Mouse (Mus musculus) neural tube, embryonic 14.5 days (tissue): ENCODE measurements around the gene Cma1. TPM values are rescaled to one million over a fixed set of nuclear protein-coding genes. Genes with fewer than 3 reads are reported as not detected.

Experiments
- ATAC-seq: fragments of 200-750 bp; cut with Nextera tagmentation; 2 replicates; pipeline ENCODE4 v1.8.0; 2017; ENCODE audit warnings: low read depth, mild to moderate bottlenecking, moderate TSS enrichment, moderate library complexity
- H3K27ac ChIP-seq: fragments of 300-500 bp; sonication (generic); 2 replicates; pipeline ENCODE4 v1.5.1; 2014; ENCODE audit warnings: low read depth, mild to moderate bottlenecking, control low read depth, low read length, moderate library complexity, mixed read lengths
- H3K27me3 ChIP-seq: fragments of 300-500 bp; sonication (generic); 2 replicates; pipeline ENCODE4 v1.6.1; 2014; ENCODE audit warnings: low read length; ENCODE audit not compliant: control insufficient read depth, insufficient read depth
- H3K36me3 ChIP-seq: fragments of 300-500 bp; sonication (generic); 2 replicates; pipeline ENCODE4 v1.6.1; 2014; ENCODE audit warnings: low read length, mixed read lengths; ENCODE audit not compliant: control insufficient read depth, insufficient read depth
- H3K4me1 ChIP-seq: fragments of 300-500 bp; sonication (generic); 2 replicates; pipeline ENCODE4 v1.6.1; 2014; ENCODE audit warnings: low read length; ENCODE audit not compliant: control insufficient read depth, insufficient read depth
- H3K4me2 ChIP-seq: fragments of 300-500 bp; sonication (generic); 2 replicates; pipeline ENCODE4 v1.6.1; 2014; ENCODE audit warnings: mild to moderate bottlenecking, low read depth, low read length, control low read depth
- H3K4me3 ChIP-seq: fragments of 300-500 bp; sonication (generic); 2 replicates; pipeline ENCODE4 v1.5.1; 2014; ENCODE audit warnings: low read depth, low read length, control low read depth, mixed read lengths
- H3K9ac ChIP-seq: fragments of 300-500 bp; sonication (generic); replicated peaks from 2 replicates; pipeline ENCODE4 v1.6.1; 2014; ENCODE audit warnings: low read depth, mild to moderate bottlenecking, control low read depth, low read length, mixed read lengths
- H3K9me3 ChIP-seq: fragments of 300-500 bp; sonication (generic); 2 replicates; pipeline ENCODE4 v1.6.1; 2016; ENCODE audit warnings: low read length; ENCODE audit not compliant: control insufficient read depth
- WGBS: fragments of 180-500 bp; shearing (Covaris S2); extraction: QIAGEN DNeasy Blood & Tissue Kit; methylation state at CpG from one replicate; pipeline ENCODE4 v1.1.7; 2014; 5-methylcytosine and 5-hydroxymethylcytosine counted together
- polyA plus RNA-seq: library from polyadenylated mRNA; unstranded; fragments of >200 nt; fragmentation: Nextera tagmentation; extraction: Ambion mirVana; gene quantifications from 2 replicates; pipeline ENCODE4 v1.2.1, GENCODE M21; 2014

Cma1 gene
- polyA plus RNA-seq, 1 experiment from 2014 or later, result not detected

GRCm38 (mm10) chr14:55929263-55929997 lies 15.0 kb downstream of the Cma1 start:
- H3K9ac ChIP-seq, result no peak overlapping the region
- H3K4me1 ChIP-seq, result no peaks in the 10 kb centered on the region
- no peaks in the 10 kb centered on the region for H3K9me3 ChIP-seq
- no peak overlapping the region for H3K4me3 ChIP-seq
- no peaks in the 10 kb centered on the region for H3K36me3 ChIP-seq
- no peak overlapping the region for H3K27ac ChIP-seq
- no peak overlapping the region for H3K4me2 ChIP-seq
- H3K27me3 ChIP-seq, result no peaks in the 10 kb centered on the region
- ATAC-seq, result no peak
- 81% methylated on average over 12 of the region's 12 CpGs for WGBS

- Histone ChIP-seq H3K36me3 (no peaks in the 10 kb centered on the region), H3K27ac (no peak overlapping the region), H3K9me3 (no peaks in the 10 kb centered on the region), H3K4me3 (no peak overlapping the region), H3K9ac (no peak overlapping the region), H3K4me2 (no peak overlapping the region), H3K4me1 (no peaks in the 10 kb centered on the region), H3K27me3 (no peaks in the 10 kb centered on the region)
- 84% methylated on average over 4 of the region's 4 CpGs for WGBS
- ATAC-seq, result no peak
These were observed 17.6 kb downstream of the Cma1 start for GRCm38 (mm10) chr14:55926847-55927246.

GRCm38 (mm10) chr14:55922475-55923232 lies 21.8 kb downstream of the Cma1 start:
- no peak overlapping the region for H3K27ac ChIP-seq
- no peaks in the 10 kb centered on the region for H3K4me1 ChIP-seq
- H3K27me3 ChIP-seq, result no peaks in the 10 kb centered on the region
- no peak overlapping the region for H3K4me2 ChIP-seq
- ATAC-seq, result no peak
- H3K9me3 ChIP-seq, result no peaks in the 10 kb centered on the region
- H3K4me3 ChIP-seq, result no peak overlapping the region
- H3K36me3 ChIP-seq, result no peaks in the 10 kb centered on the region
- no peak overlapping the region for H3K9ac ChIP-seq
- WGBS, result 78% methylated on average over 7 of the region's 7 CpGs

- Histone ChIP-seq H3K4me1 (no peaks in the 10 kb centered on the region), H3K36me3 (no peaks in the 10 kb centered on the region), H3K9ac (no peak overlapping the region; the same call in 1 of the 2 replicates), H3K27me3 (no peaks in the 10 kb centered on the region), H3K27ac (no peak overlapping the region), H3K4me3 (no peak overlapping the region), H3K4me2 (peak overlapping the region; percentile 35; the same call in 1 of the 2 replicates), H3K9me3 (no peaks in the 10 kb centered on the region)
- 42% methylated on average over 14 of the region's 14 CpGs for WGBS
- peak; percentile 91 for ATAC-seq
These were observed 26.0 kb downstream of the Cma1 start for GRCm38 (mm10) chr14:55918240-55919082.

- Histone ChIP-seq H3K36me3 (no peaks in the 10 kb centered on the region), H3K4me2 (no peak overlapping the region), H3K4me1 (no peaks in the 10 kb centered on the region), H3K9me3 (no peaks in the 10 kb centered on the region), H3K4me3 (no peak overlapping the region), H3K9ac (no peak overlapping the region), H3K27me3 (no peaks in the 10 kb centered on the region), H3K27ac (no peak overlapping the region)
- no peak for ATAC-seq
- 56% methylated on average over 4 of the region's 4 CpGs for WGBS
These were observed 31.1 kb downstream of the Cma1 start for GRCm38 (mm10) chr14:55913406-55913805.

DNA sequence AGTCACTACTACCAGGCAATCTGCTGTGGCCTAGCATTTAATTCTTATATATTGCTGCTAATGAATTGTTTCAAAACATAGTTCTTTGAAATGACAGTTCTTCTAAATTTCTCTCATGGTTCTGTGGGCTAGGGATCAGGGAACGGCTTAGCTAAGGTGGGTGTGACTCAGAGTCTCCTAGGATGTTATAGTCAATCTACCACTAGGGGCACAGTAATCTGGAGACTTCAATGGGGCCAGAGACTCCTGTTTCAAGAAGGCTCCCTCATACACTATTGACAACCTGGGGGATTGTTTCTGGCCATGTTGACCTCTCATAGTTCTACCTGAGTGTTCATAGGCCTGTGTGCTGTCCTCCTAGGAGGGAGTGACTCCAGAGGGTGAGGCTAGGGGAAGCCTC lies 39.0 kb downstream of the Cma1 start:
- no peak for ATAC-seq
- H3K9me3 ChIP-seq, result no peaks in the 10 kb centered on the region
- H3K4me2 ChIP-seq, result no peak overlapping the region

DNA sequence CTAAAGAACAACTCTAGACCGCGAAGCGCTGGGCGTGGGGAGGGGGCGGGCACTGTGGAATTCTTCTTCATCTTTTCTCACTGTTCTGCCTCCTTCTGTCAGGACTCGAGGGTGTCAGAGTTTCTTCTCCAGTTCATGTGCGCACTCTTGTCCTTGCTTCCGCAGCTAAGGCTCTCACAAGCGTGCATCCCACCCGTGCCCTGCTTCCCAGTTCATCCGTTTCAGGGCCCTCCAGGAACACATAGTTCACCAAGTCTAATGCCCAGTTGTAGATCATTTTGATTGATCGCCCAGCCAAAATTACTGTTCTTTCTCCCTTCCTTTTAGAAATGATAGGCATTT lies 44.1 kb downstream of the Cma1 start:
- 6% methylated on average over 12 of the region's 12 CpGs for WGBS
- peak overlapping the region; percentile 76 for H3K4me2 ChIP-seq
- H3K27ac ChIP-seq, result peak overlapping the region; percentile 88
- H3K36me3 ChIP-seq, result peaks cover 13% of the 10 kb centered on the region
- peak; percentile 62 for ATAC-seq
- peak overlapping the region; percentile 66 for H3K9ac ChIP-seq
- no peaks in the 10 kb centered on the region for H3K27me3 ChIP-seq
- H3K4me3 ChIP-seq, result peak overlapping the region; percentile 46
- peaks cover 12% of the 10 kb centered on the region for H3K4me1 ChIP-seq
- H3K9me3 ChIP-seq, result no peaks in the 10 kb centered on the region

More for the DNA sequence above, 39.0 kb downstream of the Cma1 start:
- Histone ChIP-seq H3K4me3 (no peak overlapping the region), H3K27me3 (no peaks in the 10 kb centered on the region), H3K36me3 (no peaks in the 10 kb centered on the region), H3K4me1 (peaks cover 6% of the 10 kb centered on the region; the same call in 1 of the 2 replicates), H3K27ac (no peak overlapping the region), H3K9ac (no peak overlapping the region)
- 52% methylated on average over 1 of the region's 1 CpGs for WGBS

- Histone ChIP-seq H3K4me1 (peaks cover 12% of the 10 kb centered on the region), H3K9ac (peak within 1 kb of the TSS; percentile 66), H3K27ac (peak within 1 kb of the TSS; percentile 88), H3K27me3 (no peaks in the 10 kb centered on the region), H3K36me3 (peaks cover 13% of the 10 kb centered on the region), H3K4me3 (peak within 1 kb of the TSS; percentile 46), H3K4me2 (peak within 1 kb of the TSS; percentile 76), H3K9me3 (no peaks in the 10 kb centered on the region)
- 2% methylated on average over 39 of the region's 39 CpGs for WGBS
- ATAC-seq, result peak; percentile 96
These were observed 44.6 kb downstream of the Cma1 start, which contains the start of gene Sdr39u1 for GRCm38 (mm10) chr14:55899701-55900413. Gene Sdr39u1, minus strand, starts transcription at chr14:55900293.
